Mouse (Mus musculus): Measurements from ENCODE around the gene Olfr654.

Olfr654 gene

GRCm38 (mm10) chr7:104586725-104587124 lies at the start of gene Olfr654:
TSS of gene Olfr654 (plus strand) at chr7:104587025.
- DNase-seq, result no peak

GRCm38 (mm10) chr7:104549833-104550232 lies 37.0 kb upstream of the Olfr654 start, which contains the start of gene Olfr651:
TSS of gene Olfr651 (plus strand) at chr7:104550133.
- DNase-seq, result no peak

- no peak for DNase-seq
These were observed 34.1 kb upstream of the Olfr654 start for GRCm38 (mm10) chr7:104552700-104553099.

DNA sequence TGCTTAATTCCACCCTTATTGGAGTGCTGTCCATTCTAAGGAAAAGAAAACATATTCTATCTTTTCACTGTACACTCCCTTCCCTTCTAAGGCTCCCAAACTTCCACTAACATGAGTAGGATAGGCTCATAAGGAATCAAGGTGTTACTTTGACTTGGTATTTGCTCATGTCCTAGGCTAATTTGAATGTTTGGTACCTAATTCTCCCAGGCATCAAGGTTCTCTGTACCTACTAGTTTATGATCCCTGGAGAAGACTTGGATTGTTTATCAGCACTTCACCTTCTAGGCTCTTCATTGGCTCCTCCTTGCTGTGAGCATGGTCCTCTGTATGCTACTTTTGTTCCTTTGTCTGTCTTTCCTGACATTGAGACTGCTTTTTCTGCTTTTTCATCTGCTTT lies 26.2 kb upstream of the Olfr654 start, which contains the start of gene Olfr652:
Gene Olfr652 (plus strand): TSS at position 301 of the 400 bp plus-strand sequence.
- no peak for DNase-seq

DNA sequence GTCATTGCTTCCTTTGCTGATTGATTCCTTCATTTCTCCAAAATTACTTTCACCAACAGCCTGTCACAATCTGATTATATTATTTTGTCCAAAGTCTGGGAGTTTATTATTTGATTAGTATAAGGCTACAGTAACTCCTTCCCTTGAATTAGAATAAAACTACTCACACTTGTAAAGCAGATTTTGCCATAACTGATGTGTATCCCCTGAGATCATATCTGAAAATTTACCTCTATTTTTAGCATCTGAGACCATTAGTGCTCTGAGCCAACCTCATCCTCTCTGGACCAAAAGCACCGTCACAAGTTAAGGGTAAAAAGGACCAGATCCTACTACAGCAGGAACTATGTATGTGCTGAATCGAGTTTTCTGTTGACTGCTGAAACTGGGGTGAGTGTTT lies 9.8 kb upstream of the Olfr654 start, which contains the start of gene Olfr653:
Gene Olfr653 (plus strand): TSS at position 301 of the 400 bp plus-strand sequence.
- DNase-seq, result no peak

GRCm38 (mm10) chr7:104580846-104581245 lies 6.0 kb upstream of the Olfr654 start:
- no peak for DNase-seq

GRCm38 (mm10) chr7:104581429-104581828 lies 5.4 kb upstream of the Olfr654 start:
- DNase-seq, result no peak

DNA sequence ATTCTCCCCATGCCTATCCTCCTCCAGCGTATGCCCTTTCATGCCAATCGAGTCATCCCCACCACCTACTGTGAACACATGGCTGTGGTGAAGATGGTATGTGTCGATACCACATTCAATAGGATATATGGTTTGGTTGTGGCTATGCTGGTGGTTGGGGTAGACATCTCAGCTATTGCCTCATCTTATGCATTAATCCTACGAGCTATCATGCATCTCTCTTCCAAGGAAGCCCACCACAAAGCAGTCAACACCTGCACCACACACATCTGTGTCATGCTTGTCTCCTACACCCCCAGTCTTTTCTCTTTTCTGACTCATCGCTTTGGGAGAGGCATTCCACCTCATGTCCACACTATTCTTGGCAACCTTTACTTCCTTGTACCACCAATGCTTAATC lies 1.4 kb downstream of the Olfr654 start:
- no peak for DNase-seq

- DNase-seq, result no peak
These were observed 14.9 kb downstream of the Olfr654 start, which contains the start of gene Olfr655 for GRCm38 (mm10) chr7:104601679-104602078. TSS of gene Olfr655 (minus strand) at chr7:104601779.

GRCm38 (mm10) chr7:104603173-104603572 lies 16.3 kb downstream of the Olfr654 start:
- DNase-seq, result no peak

GRCm38 (mm10) chr7:104604727-104605126 lies 17.9 kb downstream of the Olfr654 start:
- no peak for DNase-seq

DNA sequence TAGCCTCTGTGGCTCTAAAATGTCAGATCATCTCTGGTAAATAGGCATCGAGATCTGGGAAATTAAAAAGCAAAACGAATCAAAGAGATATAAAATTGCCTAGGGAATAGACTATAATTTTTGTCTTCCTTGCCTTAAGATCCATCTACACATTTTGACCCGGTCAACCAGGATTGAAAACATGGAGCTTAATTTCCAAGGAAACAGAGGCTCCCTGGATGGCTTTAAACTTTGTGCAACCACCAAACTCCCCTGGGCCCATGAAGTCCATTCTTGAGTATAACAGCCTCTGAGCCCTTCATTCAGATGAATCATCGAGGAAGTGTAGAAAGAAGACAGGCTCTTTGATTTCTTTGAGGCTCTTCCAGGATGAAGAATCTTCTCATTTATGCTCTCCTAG lies 26.8 kb downstream of the Olfr654 start, which contains the start of gene Olfr656:
Gene Olfr656 (plus strand): TSS at position 301 of the 400 bp plus-strand sequence.
- no peak for DNase-seq

DNA sequence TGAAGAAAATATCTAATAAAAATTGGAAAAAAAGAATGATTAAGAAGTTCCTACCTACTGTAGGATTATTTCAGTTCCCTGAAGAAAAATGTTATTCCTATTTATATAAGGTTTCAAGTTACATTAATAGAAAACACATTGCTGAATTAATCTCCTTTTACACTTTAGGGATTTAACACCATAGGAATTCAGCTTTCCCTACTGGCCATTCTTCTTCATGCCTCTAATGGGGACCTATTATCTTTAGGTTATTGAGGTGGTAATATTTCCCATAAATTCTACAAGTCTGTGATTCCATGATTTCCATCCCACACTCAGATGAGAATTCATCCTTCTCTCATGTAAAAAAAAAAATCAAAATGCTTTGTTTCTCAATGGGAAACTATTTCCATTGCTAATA lies 37.7 kb downstream of the Olfr654 start, which contains the start of gene Olfr657:
Gene Olfr657 (plus strand): TSS at position 301 of the 400 bp plus-strand sequence.
- DNase-seq, result no peak

Data from cerebellum, adult 11 months (tissue).